Mouse (Mus musculus): ENCODE measurements around the gene Zfp524.

The Zfp524 gene

DNA sequence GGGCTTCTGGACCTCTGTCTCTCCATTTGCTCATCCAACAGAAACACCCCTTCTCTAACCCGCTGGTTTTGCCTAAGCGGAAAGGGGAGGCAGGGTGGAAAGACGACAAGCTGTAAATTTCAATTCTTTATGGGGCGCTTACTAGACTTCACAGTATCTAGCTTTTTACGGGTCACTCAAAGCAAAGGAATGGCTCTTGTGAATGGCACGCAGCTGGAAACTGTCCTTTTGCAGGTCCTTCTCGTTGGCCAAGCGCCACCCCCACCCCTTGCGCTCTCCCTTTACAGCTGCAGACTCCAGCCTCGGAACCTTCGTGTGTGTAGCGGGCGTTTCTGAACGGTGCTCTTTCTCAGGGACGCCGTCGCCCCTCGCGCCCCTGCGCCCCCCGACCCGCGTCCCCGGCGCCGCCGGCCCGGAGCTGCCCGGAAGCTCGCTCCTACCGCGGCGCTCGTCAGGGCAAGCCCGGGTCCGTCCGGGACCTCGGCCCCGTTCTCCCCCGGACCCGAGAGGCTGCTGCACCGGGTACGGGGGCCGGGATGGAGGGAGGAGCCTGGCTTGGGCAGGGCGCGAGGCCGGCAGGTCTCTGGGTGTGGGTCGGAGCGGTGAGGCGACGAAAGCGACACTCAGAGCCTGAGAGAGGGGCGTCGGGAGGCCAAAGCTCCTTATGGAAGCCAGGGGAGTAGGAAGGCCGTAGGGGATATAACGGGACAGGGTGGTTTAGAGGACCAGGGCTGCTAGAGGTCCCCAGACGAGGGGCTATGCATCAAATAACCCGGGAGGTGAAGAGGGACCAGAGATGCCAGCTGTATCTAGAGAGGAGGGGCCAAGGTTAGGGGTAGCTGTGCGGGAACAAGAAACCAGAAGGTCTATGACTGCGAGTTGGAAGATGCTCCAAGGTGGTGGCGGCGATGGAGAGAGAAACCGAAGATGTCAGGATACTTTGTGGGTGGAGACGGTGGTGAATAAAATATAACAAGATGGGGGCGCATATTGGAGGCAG is 37.3 kb downstream of the Zfp524 start, which contains the start of gene Zfp580:
Gene Zfp580, plus strand, starts transcription at position 346 of the 1,000 bp plus-strand sequence.
- peak; percentile 67 for DNase-seq (ENCODE audit: low read depth, low spot score)

GRCm38 (mm10) chr7:5052438-5052837 is 38.2 kb downstream of the Zfp524 start:
- DNase-seq (ENCODE audit: low read depth, low spot score): peak; percentile 30

DNA sequence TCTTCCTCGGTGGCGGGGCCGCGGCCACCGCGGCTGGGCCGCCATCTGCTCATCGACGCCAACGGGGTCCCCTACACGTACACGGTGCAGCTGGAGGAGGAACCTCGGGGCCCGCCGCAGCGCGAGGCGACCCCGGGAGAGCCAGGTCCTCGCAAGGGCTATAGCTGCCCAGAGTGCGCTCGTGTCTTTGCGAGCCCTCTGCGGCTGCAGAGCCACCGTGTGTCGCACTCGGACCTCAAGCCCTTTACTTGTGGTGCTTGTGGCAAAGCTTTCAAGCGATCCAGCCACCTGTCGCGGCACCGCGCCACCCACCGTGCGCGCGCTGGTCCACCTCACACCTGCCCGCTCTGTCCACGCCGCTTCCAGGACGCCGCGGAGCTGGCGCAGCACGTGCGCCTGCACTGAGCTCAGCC is 38.7 kb downstream of the Zfp524 start:
- peak; percentile 35 for DNase-seq (ENCODE audit: low read depth, low spot score)

- DNase-seq (ENCODE audit: low read depth, low spot score): no peak
These were observed 39.4 kb downstream of the Zfp524 start for GRCm38 (mm10) chr7:5053456-5054179.

DNA sequence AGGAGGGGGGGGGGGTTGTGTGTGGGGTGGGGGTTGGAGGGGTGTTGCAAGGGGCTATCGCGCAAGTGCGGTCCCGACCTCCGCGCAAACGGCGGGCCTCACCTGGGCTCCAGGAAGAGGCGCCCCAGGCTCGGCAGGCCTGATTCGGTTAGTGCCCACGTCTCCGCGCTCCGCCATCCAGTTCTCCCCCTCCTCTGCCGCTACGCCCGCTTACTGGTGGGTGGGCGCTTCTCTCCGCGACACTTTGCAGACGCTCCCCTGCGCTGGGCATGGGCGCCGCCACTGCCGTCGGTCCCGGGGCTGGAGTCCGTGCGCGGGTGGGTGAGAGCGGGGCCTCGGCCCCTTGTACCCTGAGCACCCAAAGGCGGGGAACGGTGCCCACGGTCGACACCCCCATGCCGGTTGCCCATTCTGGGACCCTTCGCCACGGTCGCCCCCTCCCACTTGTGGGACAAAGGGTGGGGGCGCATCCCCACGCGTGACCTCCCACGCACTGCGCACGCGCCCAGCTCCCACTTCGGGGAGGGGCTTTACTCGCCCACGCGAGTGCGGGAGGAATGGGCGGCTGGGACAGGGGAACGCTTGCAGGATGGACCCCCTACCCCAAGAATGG is 42.5 kb downstream of the Zfp524 start:
- DNase-seq (ENCODE audit: low read depth, low spot score): no peak

DNA sequence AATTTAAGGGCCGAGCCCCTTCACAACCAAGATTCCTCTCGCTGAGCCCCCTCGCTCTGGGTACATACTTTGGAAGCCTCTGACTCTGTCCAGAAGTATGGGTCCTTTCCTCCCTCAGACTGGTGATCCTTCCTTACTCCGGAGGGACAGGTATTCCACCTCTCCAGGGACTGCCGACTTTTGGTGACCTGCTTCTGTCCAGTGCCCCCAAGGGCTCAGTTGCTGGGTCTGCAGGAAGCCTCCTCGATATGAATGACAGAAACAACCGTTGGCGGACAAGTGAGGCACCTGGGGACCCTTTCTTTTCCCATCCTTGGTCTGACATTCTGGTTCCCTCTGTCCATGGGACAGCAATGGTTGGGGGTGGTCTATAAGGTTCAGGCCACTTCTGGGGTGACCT is 43.2 kb downstream of the Zfp524 start:
- no peak for DNase-seq (ENCODE audit: low read depth, low spot score)

DNA sequence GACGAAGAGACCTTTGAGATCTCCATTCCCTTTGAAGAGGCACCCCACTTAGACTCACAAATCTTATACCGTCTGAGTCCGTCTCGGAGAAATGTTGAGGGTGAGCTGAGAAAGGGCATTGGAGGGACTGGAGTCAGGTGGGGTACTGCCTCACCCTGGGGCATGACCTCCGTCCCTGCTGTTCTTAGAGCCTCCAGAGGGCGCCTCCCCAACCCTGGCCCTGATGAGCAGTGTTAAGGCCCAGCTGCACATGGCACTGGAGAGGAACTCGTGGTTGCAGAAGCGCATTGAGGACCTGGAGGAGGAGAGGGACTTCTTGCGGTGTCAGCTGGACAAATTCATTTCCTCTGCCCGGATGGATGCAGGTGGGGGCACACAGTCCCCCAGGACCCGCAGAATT is 43.6 kb downstream of the Zfp524 start:
- DNase-seq (ENCODE audit: low read depth, low spot score): no peak

DNA sequence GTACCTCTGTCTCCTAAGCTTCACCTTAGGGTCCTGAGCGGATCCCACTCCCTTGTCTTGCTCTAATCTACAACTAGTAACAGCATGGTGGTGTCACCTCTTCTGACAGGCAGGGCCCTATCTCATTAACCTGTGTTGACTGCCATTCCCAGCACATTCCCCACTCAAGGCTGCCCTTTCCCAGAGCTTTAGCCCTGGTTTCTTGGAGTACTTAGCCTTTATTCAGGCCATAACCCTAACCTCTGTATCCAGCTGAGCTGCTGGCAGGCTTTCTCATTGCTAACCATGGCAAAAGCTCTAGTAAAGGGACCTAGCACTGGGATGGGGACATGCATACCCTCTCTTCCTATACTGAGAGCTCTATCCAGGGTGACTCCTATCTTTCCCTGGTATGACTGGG is 44.4 kb downstream of the Zfp524 start:
- no peak for DNase-seq (ENCODE audit: low read depth, low spot score)

DNA sequence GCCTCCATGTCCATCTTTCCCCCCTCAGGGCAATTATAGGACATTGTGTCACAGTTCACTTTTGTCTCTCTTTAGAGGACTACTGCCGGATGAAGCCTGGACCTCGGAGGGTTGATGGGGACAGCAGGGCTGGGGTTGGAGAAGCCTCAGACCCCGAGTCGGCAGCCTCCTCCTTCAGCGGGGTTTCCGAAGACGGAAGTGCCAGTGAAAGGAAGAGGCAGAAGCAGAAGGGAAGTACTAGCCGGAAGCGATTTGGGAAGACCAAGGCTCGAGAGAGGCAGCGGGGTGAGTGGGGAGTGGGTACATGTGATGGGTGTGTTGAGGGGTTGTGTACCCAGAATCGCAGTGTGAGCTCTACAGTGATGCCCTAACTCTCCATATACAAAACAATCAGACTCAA is 45.2 kb downstream of the Zfp524 start:
- no peak for DNase-seq (ENCODE audit: low read depth, low spot score)

DNA sequence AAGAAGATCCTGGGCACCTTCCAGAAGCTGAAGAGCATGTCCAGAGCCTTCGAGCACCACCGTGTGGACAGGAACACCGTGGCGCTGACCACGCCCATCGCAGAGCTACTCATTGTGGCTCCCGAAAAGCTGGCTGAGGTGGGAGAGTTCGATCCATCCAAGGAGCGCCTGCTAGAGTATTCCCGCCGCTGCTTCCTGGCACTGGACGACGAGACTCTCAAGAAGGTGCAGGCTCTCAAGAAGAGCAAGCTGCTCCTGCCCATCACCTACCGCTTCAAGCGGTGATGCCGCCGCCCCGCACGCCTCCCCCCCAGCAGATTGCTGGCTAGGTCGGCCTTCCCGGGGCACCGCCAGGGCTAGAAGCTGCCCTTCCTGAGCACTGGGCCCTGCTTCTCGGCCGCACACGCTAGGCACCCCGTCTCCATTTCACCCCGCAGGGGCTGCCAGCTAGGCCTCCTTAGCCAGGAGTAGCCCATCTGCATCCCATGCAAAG is 46.1 kb downstream of the Zfp524 start:
- peak; percentile 81 for DNase-seq (ENCODE audit: low read depth, low spot score)

DNA sequence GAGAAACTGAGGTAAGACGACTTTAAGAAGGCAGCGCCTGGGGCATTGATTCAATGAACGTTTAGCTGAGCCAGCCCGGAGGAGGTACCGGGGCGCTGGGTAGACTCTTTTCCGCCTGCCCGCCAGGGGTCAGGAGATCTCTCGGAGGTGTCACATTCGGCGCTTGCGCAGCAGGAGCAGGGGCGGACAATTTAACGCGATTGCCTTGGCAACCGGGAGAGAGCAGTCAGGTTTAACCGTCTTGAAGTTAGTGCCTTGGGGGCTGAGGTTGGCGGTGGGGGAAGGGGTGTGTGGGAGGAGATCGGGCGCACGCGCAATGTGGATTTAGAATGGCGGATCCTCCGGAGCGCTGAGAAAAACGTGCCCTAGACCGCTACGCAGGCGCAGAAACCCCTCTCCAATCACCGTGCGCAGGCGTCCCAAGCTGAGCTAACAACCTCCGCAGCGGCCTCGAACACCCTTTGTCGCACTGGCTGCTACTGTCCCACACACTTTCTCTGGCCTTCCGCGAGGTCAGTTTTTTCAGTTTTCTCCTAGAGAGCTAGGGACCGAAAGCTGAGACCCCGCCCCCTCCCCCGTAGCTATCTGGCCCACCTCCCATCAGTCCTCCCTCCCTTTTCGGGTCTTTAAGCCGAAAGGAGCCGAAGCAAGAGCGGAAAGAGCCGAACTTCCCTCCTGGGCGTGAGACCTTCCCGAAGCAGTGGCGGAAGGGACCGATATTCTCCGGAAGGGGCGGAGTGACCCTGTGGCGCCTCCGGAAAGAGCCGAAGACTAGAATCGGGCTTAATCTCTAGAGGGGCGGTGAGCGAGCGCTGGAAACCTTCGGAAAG is 46.9 kb downstream of the Zfp524 start:
- peak; percentile 98 for DNase-seq (ENCODE audit: low read depth, low spot score)

- peak; percentile 96 for DNase-seq (ENCODE audit: low read depth, low spot score)
These were observed 47.7 kb downstream of the Zfp524 start, which contains the start of gene U2af2 for GRCm38 (mm10) chr7:5061774-5062359. U2af2 (plus strand) TSS chr7:5062143.

DNA sequence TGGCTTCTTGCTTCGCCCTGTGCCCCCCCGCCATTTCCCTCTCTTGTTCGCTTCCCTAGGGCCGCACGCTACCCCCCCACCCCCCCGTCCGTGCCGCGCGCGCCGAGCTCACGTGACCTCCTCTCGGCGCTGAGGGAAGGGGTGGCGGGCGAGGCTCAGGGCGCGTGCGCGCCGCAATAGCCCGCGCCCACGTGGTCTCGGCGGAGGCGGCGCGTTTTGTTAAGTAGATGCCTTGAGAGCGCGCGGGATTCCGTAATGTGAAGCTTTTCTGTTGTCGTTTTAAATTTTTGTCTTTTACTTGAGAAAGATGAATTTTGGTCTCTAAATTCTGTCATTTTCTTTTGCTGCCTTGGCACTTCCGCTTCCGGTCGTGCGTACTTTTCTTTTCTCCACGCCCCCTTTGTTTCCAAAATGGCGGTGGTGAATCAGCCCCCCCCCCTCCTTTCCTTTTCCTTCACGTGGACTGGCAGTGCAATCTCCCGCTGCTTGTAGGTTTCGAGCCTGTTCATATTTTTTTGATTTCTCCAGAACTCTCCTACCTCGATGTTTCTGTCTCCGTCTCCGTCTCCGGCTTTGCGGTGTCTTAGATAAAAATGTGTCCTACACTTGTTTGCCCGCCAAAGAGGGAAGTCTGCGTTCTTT is 48.3 kb downstream of the Zfp524 start:
- peak; percentile 95 for DNase-seq (ENCODE audit: low read depth, low spot score)

DNA sequence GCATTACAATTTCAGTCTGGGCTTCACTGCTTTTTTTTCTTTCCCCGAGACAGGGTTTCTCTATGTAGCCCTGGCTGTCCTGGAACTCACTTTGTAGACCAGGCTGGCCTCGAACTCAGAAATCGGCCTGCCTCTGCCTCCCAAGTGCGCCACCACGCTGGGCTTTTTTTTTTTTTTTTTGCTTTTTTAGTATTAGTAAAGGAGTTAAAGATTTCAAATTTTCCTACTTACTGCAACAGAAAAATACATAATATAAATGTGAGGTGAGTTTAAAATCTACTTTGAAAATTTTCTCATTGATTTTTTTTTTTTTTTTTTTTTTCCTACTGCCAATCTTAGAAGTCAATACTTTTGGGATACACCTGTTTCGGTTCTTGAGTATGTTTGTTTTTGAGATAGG is 50.7 kb downstream of the Zfp524 start:
- no peak for DNase-seq (ENCODE audit: low read depth, low spot score)
